Mouse (Mus musculus) heart, embryonic 15.5 days (tissue): ENCODE results near the gene Cep170b. TPM values are rescaled to one million over a fixed set of nuclear protein-coding genes. Genes with fewer than 3 reads are reported as not detected.

ENCODE experiments used
- ATAC-seq: fragments of 200-750 bp; cut with Nextera tagmentation; replicated peaks from 2 replicates; pipeline ENCODE4 v1.8.0; 2017; ENCODE audit warnings: low read depth, moderate TSS enrichment; ENCODE audit not compliant: insufficient number of reproducible peaks, insufficient read depth, low FRiP score
- H3K27ac ChIP-seq: fragments of 300-500 bp; sonication (generic); 2 replicates; pipeline ENCODE4 v1.5.1; 2015; ENCODE audit warnings: mild to moderate bottlenecking, inconsistent platforms
- H3K27me3 ChIP-seq: fragments of 300-500 bp; sonication (generic); 2 replicates; pipeline ENCODE4 v1.6.1; 2015; ENCODE audit warnings: inconsistent platforms
- H3K36me3 ChIP-seq: fragments of 300-500 bp; sonication (generic); 2 replicates; pipeline ENCODE4 v1.6.1; 2015; ENCODE audit warnings: mild to moderate bottlenecking, inconsistent platforms
- H3K4me1 ChIP-seq: fragments of 300-500 bp; sonication (generic); replicated peaks from 2 replicates; pipeline ENCODE4 v1.6.1; 2015; ENCODE audit warnings: inconsistent platforms
- H3K4me2 ChIP-seq: fragments of 300-500 bp; sonication (generic); 2 replicates; pipeline ENCODE4 v1.6.1; 2015; ENCODE audit warnings: inconsistent platforms, mild to moderate bottlenecking, moderate library complexity
- H3K4me3 ChIP-seq: fragments of 300-500 bp; sonication (generic); 2 replicates; pipeline ENCODE4 v1.5.1; 2015; ENCODE audit warnings: mild to moderate bottlenecking, inconsistent platforms
- H3K9ac ChIP-seq: fragments of 300-500 bp; sonication (generic); 2 replicates; pipeline ENCODE4 v1.6.1; 2015; ENCODE audit warnings: mild to moderate bottlenecking, inconsistent platforms
- H3K9me3 ChIP-seq: fragments of 300-500 bp; sonication (generic); replicated peaks from 2 replicates; pipeline ENCODE4 v1.6.1; 2016; ENCODE audit warnings: inconsistent platforms
- WGBS: fragments of 180-500 bp; shearing (Covaris S2); methylation state at CpG from one replicate; pipeline ENCODE4 v1.1.7; 2015; ENCODE audit warnings: mixed read lengths; 5-methylcytosine and 5-hydroxymethylcytosine counted together
- polyA plus RNA-seq: library from polyadenylated mRNA; unstranded; fragments of >200 nt; fragmentation: Nextera tagmentation; extraction: Ambion mirVana; gene quantifications from 2 replicates; pipeline ENCODE4 v1.2.1, GENCODE M21; 2015

Cep170b gene
- polyA plus RNA-seq, 1 experiment from 2014 or later = 4.8 TPM

- Histone ChIP-seq H3K9ac (no peak overlapping the region), H3K9me3 (no peaks in the 10 kb centered on the region), H3K4me2 (no peak overlapping the region), H3K27me3 (peaks cover 3% of the 10 kb centered on the region; the same call in 1 of the 2 replicates), H3K4me1 (no peaks in the 10 kb centered on the region), H3K27ac (no peak overlapping the region), H3K36me3 (no peaks in the 10 kb centered on the region), H3K4me3 (no peak overlapping the region)
- WGBS = 90% methylated on average over 16 of the region's 16 CpGs
- ATAC-seq = no peak
Measured at GRCm38 (mm10) chr12:112767036-112767890, 47.0 kb downstream of the Cep170b start.

GRCm38 (mm10) chr12:112768166-112768565 is 47.9 kb downstream of the Cep170b start:
- Histone ChIP-seq H3K9me3 (no peaks in the 10 kb centered on the region), H3K9ac (no peak overlapping the region), H3K27me3 (peaks cover 5% of the 10 kb centered on the region; the same call in 1 of the 2 replicates), H3K4me3 (no peak overlapping the region), H3K4me2 (no peak overlapping the region), H3K4me1 (0 out of 2 replicates have a peak, but pooled peaks cover 2% of the 10 kb centered on the region), H3K27ac (no peak overlapping the region), H3K36me3 (no peaks in the 10 kb centered on the region)
- no peak for ATAC-seq
- 77% methylated on average over 8 of the region's 8 CpGs for WGBS

DNA sequence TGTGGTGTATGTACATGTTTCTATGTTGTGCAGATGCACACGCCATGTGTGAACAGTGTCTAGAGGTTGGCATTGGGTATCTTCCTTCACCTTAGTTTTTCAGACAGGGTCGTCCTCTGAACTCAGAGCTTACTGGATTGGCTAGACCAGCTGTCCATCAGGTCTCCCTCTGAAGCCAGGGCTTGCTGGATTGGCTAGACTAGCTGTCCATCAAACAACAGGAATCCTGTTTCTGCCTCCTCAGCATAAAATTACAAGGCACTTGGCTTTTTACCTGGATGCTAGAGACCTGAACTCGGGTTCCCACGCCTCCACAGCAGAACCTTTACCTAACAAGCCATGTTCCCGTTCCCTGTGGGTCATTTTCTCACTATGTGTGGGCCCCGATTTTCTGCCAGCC is 48.8 kb downstream of the Cep170b start:
- no peak overlapping the region for H3K4me3 ChIP-seq
- no peak overlapping the region for H3K9ac ChIP-seq
- peaks cover 7% of the 10 kb centered on the region; the same call in 1 of the 2 replicates for H3K4me1 ChIP-seq
- whole genome bisulfite sequencing = 73% methylated on average over 6 of the region's 6 CpGs
- no peaks in the 10 kb centered on the region for H3K9me3 ChIP-seq
- no peaks in the 10 kb centered on the region for H3K36me3 ChIP-seq
- no peak for ATAC-seq
- no peak overlapping the region for H3K27ac ChIP-seq
- H3K27me3 ChIP-seq = peaks cover 5% of the 10 kb centered on the region; the same call in 1 of the 2 replicates
- H3K4me2 ChIP-seq = no peak overlapping the region

DNA sequence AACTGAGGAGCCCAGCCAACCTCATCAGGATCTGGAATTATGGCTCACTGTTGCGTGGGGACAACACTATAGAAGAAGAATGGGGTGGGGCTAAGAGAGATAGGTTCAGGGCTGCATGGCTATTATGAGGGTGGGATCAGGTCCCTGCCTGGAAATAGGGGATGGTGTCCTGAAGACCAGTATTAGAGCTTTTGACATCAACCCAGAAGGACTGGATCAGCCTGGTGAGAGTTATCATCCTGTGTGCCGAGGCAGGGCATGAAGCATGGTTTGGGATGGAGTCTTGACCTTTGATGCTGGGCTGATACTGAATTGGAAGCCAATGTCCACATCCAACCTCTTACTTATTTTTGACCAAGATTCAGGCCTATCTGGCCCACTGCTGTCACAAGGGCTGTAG is 49.5 kb downstream of the Cep170b start:
- WGBS = 75% methylated on average over 2 of the region's 2 CpGs
- no peak overlapping the region for H3K4me2 ChIP-seq
- no peak for ATAC-seq

DNA sequence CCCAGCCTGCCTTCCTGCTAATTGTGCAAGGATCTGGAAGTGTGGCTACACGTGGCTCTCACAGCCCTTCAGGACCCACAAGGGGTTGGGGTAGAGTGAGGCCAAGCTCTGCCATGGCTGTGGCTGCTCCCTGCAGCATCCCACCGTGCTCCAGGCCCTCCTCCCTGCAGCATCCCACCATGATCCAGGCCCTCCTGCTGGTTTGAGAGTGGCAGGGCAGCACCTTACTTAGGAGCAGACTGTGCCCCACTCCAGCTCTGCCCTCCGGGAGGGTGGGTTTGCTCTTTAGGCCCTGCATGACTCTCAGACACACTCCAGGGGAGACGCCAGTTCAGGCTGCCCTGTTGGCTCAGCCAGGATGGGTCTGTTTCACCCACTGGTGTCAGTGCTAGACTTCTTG is 50.1 kb downstream of the Cep170b start:
- no peak overlapping the region for H3K4me3 ChIP-seq
- no peak overlapping the region for H3K9ac ChIP-seq
- peaks cover 7% of the 10 kb centered on the region; the same call in 1 of the 2 replicates for H3K4me1 ChIP-seq
- H3K9me3 ChIP-seq = no peaks in the 10 kb centered on the region; the same call in 1 of the 2 replicates
- H3K36me3 ChIP-seq = no peaks in the 10 kb centered on the region
- no peak for ATAC-seq
- no peak overlapping the region for H3K27ac ChIP-seq
- H3K27me3 ChIP-seq = peaks cover 5% of the 10 kb centered on the region; the same call in 1 of the 2 replicates
- no peak overlapping the region for H3K4me2 ChIP-seq
- 74% methylated on average over 4 of the region's 4 CpGs for WGBS

More for the DNA sequence above, 49.5 kb downstream of the Cep170b start:
- Histone ChIP-seq H3K4me1 (peaks cover 7% of the 10 kb centered on the region; the same call in 1 of the 2 replicates), H3K9ac (no peak overlapping the region), H3K27me3 (peaks cover 5% of the 10 kb centered on the region; the same call in 1 of the 2 replicates), H3K36me3 (no peaks in the 10 kb centered on the region), H3K4me3 (no peak overlapping the region), H3K27ac (no peak overlapping the region), H3K9me3 (no peaks in the 10 kb centered on the region)

DNA sequence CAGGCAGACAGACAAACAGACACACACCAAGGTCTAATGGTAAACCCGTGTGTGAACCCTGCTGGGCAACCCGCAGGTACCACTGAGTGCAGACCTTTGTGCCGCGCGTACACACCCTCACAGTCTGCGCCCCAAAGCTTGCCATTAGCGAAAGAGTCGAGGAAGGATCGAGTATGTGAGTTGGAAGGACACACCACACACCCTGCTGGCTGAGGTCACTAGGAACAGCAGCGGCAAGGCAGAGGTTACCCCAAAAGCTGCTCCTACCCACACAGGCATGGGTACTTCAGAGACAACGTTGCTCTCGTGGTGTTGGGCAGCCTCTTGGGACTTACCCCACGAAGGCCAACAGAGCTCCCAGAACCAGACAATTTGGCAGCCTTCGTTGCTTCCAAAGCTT is 52.1 kb downstream of the Cep170b start:
- Histone ChIP-seq H3K9me3 (no peaks in the 10 kb centered on the region; the same call in 1 of the 2 replicates), H3K4me1 (peaks cover 7% of the 10 kb centered on the region; the same call in 1 of the 2 replicates), H3K9ac (no peak overlapping the region), H3K27me3 (peaks cover 5% of the 10 kb centered on the region; the same call in 1 of the 2 replicates), H3K4me3 (no peak overlapping the region), H3K36me3 (no peaks in the 10 kb centered on the region), H3K4me2 (no peak overlapping the region), H3K27ac (no peak overlapping the region)
- 89% methylated on average over 14 of the region's 14 CpGs for WGBS
- ATAC-seq = no peak

GRCm38 (mm10) chr12:112773366-112773765 is 53.1 kb downstream of the Cep170b start:
- H3K27ac ChIP-seq = no peak overlapping the region
- no peak for ATAC-seq
- 21% methylated on average over 9 of the region's 9 CpGs for WGBS
- no peaks in the 10 kb centered on the region for H3K36me3 ChIP-seq
- H3K9ac ChIP-seq = no peak overlapping the region
- peaks cover 7% of the 10 kb centered on the region; the same call in 1 of the 2 replicates for H3K4me1 ChIP-seq
- H3K9me3 ChIP-seq = no peaks in the 10 kb centered on the region; the same call in 1 of the 2 replicates
- no peak overlapping the region for H3K4me3 ChIP-seq
- peaks cover 5% of the 10 kb centered on the region; the same call in 1 of the 2 replicates for H3K27me3 ChIP-seq
- H3K4me2 ChIP-seq = peak overlapping the region; percentile 19; the same call in 1 of the 2 replicates

GRCm38 (mm10) chr12:112774026-112774425 is 53.8 kb downstream of the Cep170b start:
- Histone ChIP-seq H3K4me1 (peaks cover 7% of the 10 kb centered on the region; the same call in 1 of the 2 replicates), H3K36me3 (no peaks in the 10 kb centered on the region), H3K9ac (no peak overlapping the region), H3K9me3 (no peaks in the 10 kb centered on the region; the same call in 1 of the 2 replicates), H3K27ac (no peak overlapping the region), H3K4me2 (no peak overlapping the region), H3K4me3 (no peak overlapping the region), H3K27me3 (peaks cover 5% of the 10 kb centered on the region; the same call in 1 of the 2 replicates)
- WGBS = 73% methylated on average over 6 of the region's 6 CpGs
- no peak for ATAC-seq

DNA sequence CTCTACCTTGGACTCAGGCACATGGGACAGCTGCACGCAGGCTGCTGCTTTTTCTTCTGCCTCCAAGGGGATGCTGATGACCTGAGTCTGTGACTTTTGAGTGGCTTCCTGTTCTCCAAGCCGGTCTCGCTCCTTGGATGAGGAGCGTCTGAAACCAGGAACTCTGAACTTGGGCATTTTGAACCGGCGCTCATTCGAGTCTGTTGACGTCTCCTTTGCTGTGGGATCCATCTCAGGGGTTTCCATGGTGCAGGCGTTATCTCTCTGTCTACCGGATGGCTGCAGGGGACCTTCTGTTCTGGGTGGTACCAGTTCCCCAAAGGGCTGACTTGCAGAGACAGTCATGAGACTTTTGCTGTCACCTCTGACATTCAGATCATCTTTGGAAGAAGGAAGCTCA is 54.2 kb downstream of the Cep170b start:
- H3K4me2 ChIP-seq = no peak overlapping the region
- no peaks in the 10 kb centered on the region for H3K36me3 ChIP-seq
- ATAC-seq = no peak
- H3K27ac ChIP-seq = no peak overlapping the region
- H3K4me1 ChIP-seq = peaks cover 7% of the 10 kb centered on the region; the same call in 1 of the 2 replicates
- H3K9me3 ChIP-seq = no peaks in the 10 kb centered on the region; the same call in 1 of the 2 replicates
- no peak overlapping the region for H3K9ac ChIP-seq
- WGBS = 89% methylated on average over 10 of the region's 10 CpGs
- peaks cover 5% of the 10 kb centered on the region; the same call in 1 of the 2 replicates for H3K27me3 ChIP-seq
- no peak overlapping the region for H3K4me3 ChIP-seq

- peaks cover 33% of the 10 kb centered on the region for H3K4me1 ChIP-seq
- H3K4me2 ChIP-seq = no peak overlapping the region
- no peaks in the 10 kb centered on the region for H3K9me3 ChIP-seq
- WGBS = 61% methylated on average over 8 of the region's 8 CpGs
- H3K27ac ChIP-seq = no peak overlapping the region
- no peak overlapping the region for H3K9ac ChIP-seq
- H3K36me3 ChIP-seq = no peaks in the 10 kb centered on the region
- no peak overlapping the region for H3K4me3 ChIP-seq
- no peaks in the 10 kb centered on the region for H3K27me3 ChIP-seq
- no peak for ATAC-seq
Measured at GRCm38 (mm10) chr12:112791026-112791425, 70.8 kb downstream of the Cep170b start.

- WGBS = 55% methylated on average over 13 of the region's 13 CpGs
- H3K9ac ChIP-seq = no peak overlapping the region; the same call in 1 of the 2 replicates
- peak overlapping the region; percentile 84 for H3K27ac ChIP-seq
- H3K4me2 ChIP-seq = peak overlapping the region; percentile 46
- H3K36me3 ChIP-seq = no peaks in the 10 kb centered on the region
- no peak overlapping the region for H3K4me3 ChIP-seq
- peaks cover 4% of the 10 kb centered on the region; the same call in 1 of the 2 replicates for H3K27me3 ChIP-seq
- H3K9me3 ChIP-seq = no peaks in the 10 kb centered on the region
- peak; percentile 83 for ATAC-seq
- peaks cover 57% of the 10 kb centered on the region for H3K4me1 ChIP-seq
Measured at GRCm38 (mm10) chr12:112793601-112794355, 73.5 kb downstream of the Cep170b start.
